Mouse (Mus musculus) small intestine, adult 2 months (tissue): Measurements from ENCODE around the gene Pgam1.
"Not testable (repeated sequence)": the region's sequence is repeated elsewhere in the genome, so short reads cannot be mapped to it uniquely, and the experiment has no call there.

Experiments
- CTCF ChIP-seq: fragments of 200-500 bp; IDR thresholded peaks from 2 replicates; pipeline ENCODE4 v1.5.1; 2012; ENCODE audit warnings: low read depth, mild to moderate bottlenecking, control low read depth, inconsistent platforms, low read length, moderate library complexity, mixed read lengths; ENCODE audit not compliant: insufficient replicate concordance, insufficient read length; ENCODE audit errors: extremely low read depth
- POLR2A ChIP-seq: fragments of 200-500 bp; IDR thresholded peaks from 2 replicates; pipeline ENCODE4 v1.6.1; 2012; ENCODE audit warnings: low read depth, mild to moderate bottlenecking, control low read depth, inconsistent platforms, low read length, moderate library complexity

GRCm38 (mm10) chr19:41869946-41870345 is 41.8 kb upstream of the Pgam1 start:
- TF ChIP-seq CTCF, POLR2A: not testable (repeated sequence)
